ENCODE assay signal across 19 mouse cellular contexts in genomic region chr16:39102151-39102550, GRCm38 (mm10).
DNase-seq lines count a peak whose midpoint lies in the region; TF ChIP-seq lines count a peak whose summit lies in the region.
"Had no signal": no experiment of that assay in that cellular context is flagged by ENCODE, and none has a peak within 500 bp of the region (broad histone marks: within the 10 kb centered on the region; RNA-seq: fewer than 3 reads in every experiment).

No protein-coding gene starts in this region.

- 0 out of 2 replicates have a peak, but pooled peaks have one; percentile 55 for TF ChIP-seq EP300 in ES-Bruce4 (IDR thresholded peaks at IDR 0.05; ENCODE audit: insufficient read depth, low read depth, low read length)

- H3K27me3 ChIP-seq in ES-Bruce4 (ENCODE audit: control insufficient read depth, insufficient read depth, low read length, poor library complexity, severe bottlenecking) = no peaks in the 10 kb centered on the region
- H3K27me3 ChIP-seq: forebrain, embryonic 15.5 days; hindbrain, embryonic 13.5 days had no signal

- TF ChIP-seq POLR2A in ES-Bruce4 (IDR thresholded peaks at IDR 0.05; ENCODE audit: insufficient read depth, low read length) = no peak

- no peaks in the 10 kb centered on the region for H3K9me3 ChIP-seq in ES-Bruce4 (replicated peaks; ENCODE audit: control insufficient read depth, insufficient read depth, low read length, poor library complexity, severe bottlenecking)
- H3K9me3 ChIP-seq: embryonic facial prominence, embryonic 12.5 days; forebrain, embryonic 15.5 days; heart, embryonic 10.5 days; hindbrain, embryonic 13.5 days had no signal

- DNase-seq in layer of hippocampus, adult 2 months (ENCODE audit: low spot score in 2 of 2) = no peak
- DNase-seq in layer of hippocampus, postnatal 36 days = no peak
- peak; percentile 61 for DNase-seq in ES-CJ7 (ENCODE audit: low read depth, low spot score)
- peak; percentile 19 for DNase-seq in adrenal gland, postnatal 10 days
- no peak for DNase-seq in heart, adult 8-10 months (ENCODE audit: low spot score)
- DNase-seq in cerebellum, postnatal 36 days = no peak
- no peak for DNase-seq in retina, postnatal 1 day
- DNase-seq: cerebellum, adult 8-10 months; cerebellum, postnatal 14 days; gastrocnemius, postnatal 36 days; heart, adult 11 months; heart, postnatal 10 days; heart, postnatal 4 days had no signal

- no peaks in the 10 kb centered on the region for H3K36me3 ChIP-seq in ES-Bruce4 (ENCODE audit: control insufficient read depth, insufficient read depth, low read length, poor library complexity, severe bottlenecking)
- H3K36me3 ChIP-seq: embryonic facial prominence, embryonic 12.5 days; forebrain, embryonic 15.5 days; heart, embryonic 10.5 days; hindbrain, embryonic 13.5 days had no signal

- no peak overlapping the region for H3K4me3 ChIP-seq in layer of hippocampus, adult 2 months
- no peak overlapping the region for H3K4me3 ChIP-seq in ES-Bruce4 (ENCODE audit: low read depth, low read length)
- H3K4me3 ChIP-seq: embryonic facial prominence, embryonic 12.5 days; forebrain, embryonic 15.5 days; heart, embryonic 10.5 days; hindbrain, embryonic 13.5 days had no signal

- H3K4me1 ChIP-seq in ES-Bruce4 (ENCODE audit: control insufficient read depth, insufficient read depth, low read length) = no peaks in the 10 kb centered on the region
- H3K4me1 ChIP-seq: embryonic facial prominence, embryonic 12.5 days; forebrain, embryonic 15.5 days; heart, embryonic 10.5 days; hindbrain, embryonic 13.5 days had no signal

- H3K9ac ChIP-seq in ES-Bruce4 (ENCODE audit: low read depth, poor library complexity, severe bottlenecking) = no peak overlapping the region
- H3K9ac ChIP-seq: embryonic facial prominence, embryonic 12.5 days; forebrain, embryonic 15.5 days; hindbrain, embryonic 13.5 days had no signal

- TF ChIP-seq CTCF in layer of hippocampus, adult 2 months (conservative IDR thresholded peaks at IDR 0.05) = no peak
- TF ChIP-seq CTCF in ES-Bruce4 (IDR thresholded peaks at IDR 0.05; ENCODE audit: low read depth, low read length) = no peak

- 0 out of 2 replicates have a peak overlapping the region, but pooled peaks have one; percentile 32 for H3K27ac ChIP-seq in layer of hippocampus, adult 2 months
- H3K27ac ChIP-seq in ES-Bruce4 (ENCODE audit: insufficient read depth, low read length) = no peak overlapping the region
- H3K27ac ChIP-seq: embryonic facial prominence, embryonic 12.5 days; forebrain, embryonic 15.5 days; heart, embryonic 10.5 days; hindbrain, embryonic 13.5 days; hindbrain, postnatal 0 days had no signal

Comparison
In these comparisons a context has a peak if more than half of its experiments do, and no peak if none do; other contexts are left out.
1. DNase-seq: peak in ES-CJ7 (single experiment) and adrenal gland, postnatal 10 days (single experiment); none in layer of hippocampus, adult 2 months (0 of 2), layer of hippocampus, postnatal 36 days (0 of 2), heart, adult 8-10 months (single experiment), cerebellum, postnatal 36 days (0 of 2) and retina, postnatal 1 day (single experiment).